Mouse (Mus musculus): ENCODE measurements around the gene Arhgef3.

DNA sequence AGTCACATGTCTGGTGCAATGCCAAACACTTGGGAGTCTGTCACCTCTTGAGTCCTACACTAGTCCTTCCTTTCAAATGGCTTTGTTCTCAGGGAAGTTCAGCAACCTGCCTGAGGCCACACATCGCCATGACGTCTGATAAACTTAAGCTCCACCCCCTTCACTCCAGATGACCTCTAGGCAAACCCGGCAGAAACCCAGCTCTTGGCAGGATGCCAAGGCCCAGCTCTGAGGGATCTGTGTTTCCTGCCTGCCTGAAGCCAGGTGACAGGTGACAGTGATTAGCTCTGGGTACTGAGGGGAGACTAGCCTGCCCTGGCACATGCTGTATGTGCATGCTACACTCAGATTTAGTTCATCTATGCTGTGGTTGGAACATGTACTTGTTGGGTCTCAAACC is 42.7 kb upstream of the Arhgef3 start:
- TF ChIP-seq CTCF (IDR thresholded peaks at IDR 0.05; ENCODE audit: low read depth) (no peak), EP300 (IDR thresholded peaks at IDR 0.05; ENCODE audit: low read depth) (no peak)
